Mouse (Mus musculus) embryonic facial prominence, embryonic 12.5 days (tissue): ENCODE measurements around the gene Nup133. TPM values are rescaled to one million over a fixed set of nuclear protein-coding genes. Genes with fewer than 3 reads are reported as not detected.

Experiments
- ATAC-seq: fragments of 200-750 bp; cut with Nextera tagmentation; 2 replicates; pipeline ENCODE4 v1.8.0; 2017; ENCODE audit not compliant: insufficient number of reproducible peaks, insufficient read depth, low FRiP score, low TSS enrichment
- H3K27ac ChIP-seq: fragments of 300-500 bp; sonication (generic); 2 replicates; pipeline ENCODE4 v1.5.1; 2016; ENCODE audit warnings: mild to moderate bottlenecking
- H3K27me3 ChIP-seq: fragments of 300-500 bp; sonication (generic); 2 replicates; pipeline ENCODE4 v1.6.1; 2016; ENCODE audit warnings: mild to moderate bottlenecking, moderate library complexity
- H3K36me3 ChIP-seq: fragments of 300-500 bp; sonication (generic); 2 replicates; pipeline ENCODE4 v1.6.1; 2016; ENCODE audit warnings: mild to moderate bottlenecking
- H3K4me1 ChIP-seq: fragments of 300-500 bp; sonication (generic); 2 replicates; pipeline ENCODE4 v1.6.1; 2016
- H3K4me2 ChIP-seq: fragments of 300-500 bp; sonication (generic); replicated peaks from 2 replicates; pipeline ENCODE4 v1.6.1; 2016; ENCODE audit warnings: mild to moderate bottlenecking, moderate library complexity
- H3K4me3 ChIP-seq: fragments of 300-500 bp; sonication (generic); 2 replicates; pipeline ENCODE4 v1.5.1; 2016; ENCODE audit warnings: mild to moderate bottlenecking
- H3K9ac ChIP-seq: fragments of 300-500 bp; sonication (generic); 2 replicates; pipeline ENCODE4 v1.6.1; 2016; ENCODE audit warnings: mild to moderate bottlenecking, moderate library complexity
- H3K9me3 ChIP-seq: fragments of 300-500 bp; sonication (generic); 2 replicates; pipeline ENCODE4 v1.6.1; 2016; ENCODE audit warnings: mild to moderate bottlenecking, moderate library complexity
- WGBS: fragments of 180-500 bp; shearing (Covaris S2); methylation state at CpG from one replicate; pipeline ENCODE4 v1.1.7; 2016; 5-methylcytosine and 5-hydroxymethylcytosine counted together
- polyA plus RNA-seq: library from polyadenylated mRNA; unstranded; fragments of >200 nt; fragmentation: Nextera tagmentation; extraction: Ambion mirVana; gene quantifications from 2 replicates; pipeline ENCODE4 v1.2.1, GENCODE M21; 2016

Nup133 gene
- polyA plus RNA-seq, 1 experiment from 2014 or later: 52.0 TPM

DNA sequence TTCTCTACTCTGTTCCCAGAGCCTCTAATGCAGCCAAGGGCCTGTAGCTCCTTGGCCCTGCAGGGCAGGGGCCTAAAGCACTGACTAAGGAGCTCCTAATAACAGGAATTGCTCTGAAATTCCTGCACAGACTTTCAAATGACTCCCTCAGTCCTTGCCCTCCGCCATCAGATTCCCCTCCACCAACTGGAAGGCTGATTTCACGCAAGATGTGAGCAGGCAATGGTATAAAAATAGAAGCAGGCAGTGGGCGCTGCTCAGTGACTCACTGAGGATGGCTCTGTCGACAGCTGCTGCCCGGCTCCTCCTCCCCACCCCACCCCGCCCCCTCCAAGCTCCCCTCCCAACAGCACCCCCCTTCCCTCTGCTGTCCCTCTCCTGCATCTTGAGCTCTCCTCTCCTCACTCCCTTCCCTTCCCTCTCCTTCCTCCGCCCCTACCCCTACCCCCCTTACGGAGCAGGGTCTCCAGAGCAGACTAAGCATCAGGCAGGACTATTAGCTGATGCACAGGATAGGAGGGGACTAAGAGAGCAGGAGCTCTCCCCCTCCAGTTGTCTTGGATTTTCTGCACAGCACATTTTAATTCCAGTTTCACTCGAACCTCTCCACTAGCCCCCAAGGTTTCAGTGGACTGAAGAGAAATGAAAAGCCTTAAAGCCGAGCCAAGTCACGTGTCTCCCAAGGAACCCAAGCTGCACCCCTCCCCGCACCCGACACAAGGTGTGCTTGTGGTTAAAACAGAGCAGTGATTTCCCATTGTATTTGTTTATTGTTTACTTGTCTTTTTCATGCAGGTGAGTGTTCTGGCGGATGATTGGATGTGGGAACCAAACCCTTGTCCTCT, 64.1 kb downstream of the Nup133 start:
- Histone ChIP-seq H3K4me1 (peaks cover 13% of the 10 kb centered on the region), H3K9ac (no peak overlapping the region), H3K36me3 (no peaks in the 10 kb centered on the region), H3K4me2 (peak overlapping the region; percentile 30), H3K9me3 (no peaks in the 10 kb centered on the region), H3K27ac (no peak overlapping the region), H3K27me3 (peaks cover 10% of the 10 kb centered on the region), H3K4me3 (no peak overlapping the region)
- peak; percentile 73 for ATAC-seq
- 5% methylated on average over 13 of the region's 14 CpGs for WGBS

DNA sequence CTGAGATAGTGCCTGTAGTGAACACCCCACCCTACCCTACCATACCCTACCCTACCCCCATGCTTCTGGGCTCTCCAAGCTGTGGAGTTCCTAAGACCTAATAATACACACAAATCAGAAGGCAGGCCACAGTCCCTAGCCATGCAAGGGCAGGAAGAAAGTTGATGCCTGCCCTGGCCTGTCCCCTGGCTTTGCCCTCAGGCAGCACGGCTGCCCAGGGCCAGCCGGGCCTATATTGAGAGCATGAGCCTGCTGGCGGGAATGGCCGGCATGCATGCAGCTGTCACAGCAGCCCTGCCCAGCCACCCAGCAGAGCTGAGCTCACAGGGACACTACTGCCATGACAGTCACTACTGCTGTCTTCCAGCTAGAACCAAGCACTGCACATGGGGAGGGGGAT, 66.0 kb downstream of the Nup133 start:
- no peaks in the 10 kb centered on the region for H3K9me3 ChIP-seq
- WGBS: 69% methylated on average over 4 of the region's 4 CpGs
- no peak for ATAC-seq

GRCm38 (mm10) chr8:123882412-123882811, 66.7 kb downstream of the Nup133 start:
- Histone ChIP-seq H3K4me1 (peaks cover 13% of the 10 kb centered on the region), H3K36me3 (no peaks in the 10 kb centered on the region), H3K4me3 (no peak overlapping the region), H3K27ac (no peak overlapping the region), H3K27me3 (peaks cover 7% of the 10 kb centered on the region; the same call in 1 of the 2 replicates), H3K9ac (no peak overlapping the region), H3K4me2 (no peak overlapping the region), H3K9me3 (no peaks in the 10 kb centered on the region)
- no peak for ATAC-seq
- WGBS: 71% methylated on average over 2 of the region's 2 CpGs

More for the DNA sequence above, 66.0 kb downstream of the Nup133 start:
- Histone ChIP-seq H3K27ac (no peak overlapping the region), H3K4me3 (no peak overlapping the region), H3K27me3 (peaks cover 7% of the 10 kb centered on the region; the same call in 1 of the 2 replicates), H3K4me1 (peaks cover 13% of the 10 kb centered on the region), H3K36me3 (no peaks in the 10 kb centered on the region), H3K9ac (no peak overlapping the region), H3K4me2 (no peak overlapping the region)

DNA sequence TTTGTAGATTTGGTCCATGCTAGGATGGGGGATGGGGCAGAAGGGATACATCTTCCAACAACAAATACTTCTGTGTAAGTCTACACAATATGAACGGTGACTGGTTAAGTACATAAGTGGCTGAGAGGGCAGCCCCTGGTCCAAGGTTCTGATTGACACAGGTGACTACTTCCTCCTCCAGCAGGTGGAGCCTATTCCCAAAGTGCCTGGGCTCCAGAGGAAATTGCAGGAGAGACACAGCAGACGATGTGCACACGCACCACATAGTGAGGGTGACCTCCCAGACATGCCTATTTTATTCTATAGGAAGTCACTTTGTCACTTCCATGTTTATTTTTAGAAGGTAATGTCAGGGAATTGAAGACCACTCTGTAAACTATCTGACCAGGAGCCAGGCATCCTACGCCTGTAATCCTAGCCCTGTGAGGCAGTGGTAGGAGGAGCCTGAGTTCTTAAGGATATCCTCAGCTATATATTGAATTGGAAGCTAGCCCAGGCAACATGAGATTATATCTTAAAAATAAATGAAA, 68.2 kb downstream of the Nup133 start:
- no peak overlapping the region for H3K4me2 ChIP-seq
- peaks cover 13% of the 10 kb centered on the region for H3K4me1 ChIP-seq
- no peak overlapping the region for H3K9ac ChIP-seq
- 45% methylated on average over 4 of the region's 4 CpGs for WGBS
- no peak overlapping the region for H3K27ac ChIP-seq
- no peak overlapping the region for H3K4me3 ChIP-seq
- H3K9me3 ChIP-seq: no peaks in the 10 kb centered on the region
- ATAC-seq: no peak
- no peaks in the 10 kb centered on the region for H3K36me3 ChIP-seq
- peaks cover 7% of the 10 kb centered on the region; the same call in 1 of the 2 replicates for H3K27me3 ChIP-seq

DNA sequence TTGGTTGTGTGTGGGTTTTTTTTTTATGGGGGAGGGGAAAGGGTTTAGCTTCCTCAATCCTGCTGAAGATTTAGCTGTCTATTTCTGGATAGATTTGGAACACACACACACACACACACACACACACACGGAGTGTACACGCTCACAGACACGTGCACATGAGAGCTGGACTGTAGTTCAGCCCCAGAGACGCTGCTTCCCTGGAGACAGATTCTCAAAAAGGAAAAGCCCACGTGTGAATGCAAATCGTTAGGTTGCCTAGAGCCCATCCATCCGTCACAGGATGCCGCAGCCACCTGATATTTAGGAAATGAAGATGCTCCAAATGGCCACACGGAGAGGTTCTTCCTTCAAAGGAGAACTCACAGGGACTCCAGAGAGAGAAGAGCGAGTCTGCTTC, 68.8 kb downstream of the Nup133 start:
- WGBS: 67% methylated on average over 10 of the region's 10 CpGs
- Histone ChIP-seq H3K4me2 (no peak overlapping the region), H3K4me3 (no peak overlapping the region), H3K4me1 (peaks cover 13% of the 10 kb centered on the region), H3K27ac (no peak overlapping the region), H3K36me3 (no peaks in the 10 kb centered on the region), H3K9me3 (no peaks in the 10 kb centered on the region), H3K27me3 (peaks cover 7% of the 10 kb centered on the region; the same call in 1 of the 2 replicates), H3K9ac (no peak overlapping the region)
- ATAC-seq: no peak

DNA sequence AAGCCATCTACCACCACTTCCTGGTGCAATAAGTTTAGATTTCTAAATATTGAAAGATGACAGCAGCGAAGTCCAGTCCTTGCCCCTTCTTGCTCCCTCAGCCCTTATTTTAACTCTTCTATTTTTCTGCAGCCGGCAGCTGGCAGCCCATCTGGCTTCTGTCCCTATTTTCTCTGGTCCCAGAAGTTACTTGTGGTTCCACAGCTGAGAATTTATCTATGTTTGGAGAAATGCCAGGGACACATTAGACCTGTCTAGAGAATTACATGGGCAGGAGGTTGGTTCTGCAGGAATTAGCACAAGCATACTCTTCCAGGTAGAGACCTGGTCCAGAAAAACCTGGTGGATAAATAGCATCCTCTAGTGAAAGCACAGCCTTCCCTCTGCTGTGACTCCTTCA, 71.2 kb downstream of the Nup133 start:
- ATAC-seq: no peak
- Histone ChIP-seq H3K27me3 (no peaks in the 10 kb centered on the region), H3K4me1 (no peaks in the 10 kb centered on the region), H3K9me3 (no peaks in the 10 kb centered on the region), H3K36me3 (no peaks in the 10 kb centered on the region), H3K4me3 (no peak overlapping the region), H3K9ac (no peak overlapping the region), H3K4me2 (no peak overlapping the region), H3K27ac (no peak overlapping the region)
- WGBS: 62% methylated on average over 2 of the region's 2 CpGs

DNA sequence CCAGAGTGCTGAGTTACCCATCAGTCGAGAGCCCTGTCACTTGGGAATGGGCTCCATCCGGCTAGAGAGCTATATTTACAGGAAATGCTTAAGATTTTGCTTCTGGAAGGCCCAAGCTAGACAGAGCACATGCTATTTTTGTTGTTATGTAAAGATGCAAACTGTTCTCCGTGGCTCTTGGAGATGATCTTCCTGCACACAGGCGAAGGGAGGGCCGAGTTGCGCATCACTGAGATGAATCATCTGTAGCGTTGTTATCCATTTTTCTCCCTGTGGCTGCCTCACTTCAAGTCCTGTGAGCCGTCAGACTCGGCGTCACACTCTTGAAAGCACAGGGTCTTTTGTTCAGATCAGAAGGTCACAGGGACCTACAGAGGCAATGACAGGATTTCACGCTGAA, 74.7 kb downstream of the Nup133 start:
- ATAC-seq: no peak
- no peak overlapping the region for H3K4me2 ChIP-seq
- no peaks in the 10 kb centered on the region for H3K27me3 ChIP-seq
- H3K27ac ChIP-seq: no peak overlapping the region
- H3K9me3 ChIP-seq: no peaks in the 10 kb centered on the region
- H3K36me3 ChIP-seq: no peaks in the 10 kb centered on the region
- 82% methylated on average over 11 of the region's 11 CpGs for WGBS
- H3K9ac ChIP-seq: no peak overlapping the region
- no peak overlapping the region for H3K4me3 ChIP-seq
- H3K4me1 ChIP-seq: no peaks in the 10 kb centered on the region

DNA sequence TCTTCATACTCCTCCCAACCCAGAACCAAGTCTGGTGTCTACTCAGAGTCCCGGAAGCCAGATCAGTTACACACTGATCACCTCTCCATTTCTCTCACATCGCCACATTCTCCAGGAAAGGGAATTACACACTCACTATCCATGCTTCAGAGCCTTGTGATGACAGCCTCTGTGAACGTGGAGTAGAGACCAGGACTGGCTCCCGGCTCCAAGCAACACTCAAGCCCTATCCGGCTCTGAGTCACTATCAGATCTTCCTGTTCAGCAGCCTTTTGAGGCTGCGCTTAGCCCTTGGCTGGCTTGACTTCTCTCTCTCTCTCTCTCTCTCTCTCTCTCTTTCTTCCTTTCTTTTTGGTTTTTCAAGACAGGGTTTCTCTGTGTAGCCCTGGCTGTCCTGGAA, 75.7 kb downstream of the Nup133 start:
- no peaks in the 10 kb centered on the region for H3K27me3 ChIP-seq
- H3K4me1 ChIP-seq: no peaks in the 10 kb centered on the region
- H3K27ac ChIP-seq: no peak overlapping the region
- no peak for ATAC-seq
- H3K4me2 ChIP-seq: no peak overlapping the region
- no peaks in the 10 kb centered on the region for H3K36me3 ChIP-seq
- no peaks in the 10 kb centered on the region for H3K9me3 ChIP-seq
- no peak overlapping the region for H3K4me3 ChIP-seq
- WGBS: 72% methylated on average over 6 of the region's 6 CpGs
- H3K9ac ChIP-seq: no peak overlapping the region

DNA sequence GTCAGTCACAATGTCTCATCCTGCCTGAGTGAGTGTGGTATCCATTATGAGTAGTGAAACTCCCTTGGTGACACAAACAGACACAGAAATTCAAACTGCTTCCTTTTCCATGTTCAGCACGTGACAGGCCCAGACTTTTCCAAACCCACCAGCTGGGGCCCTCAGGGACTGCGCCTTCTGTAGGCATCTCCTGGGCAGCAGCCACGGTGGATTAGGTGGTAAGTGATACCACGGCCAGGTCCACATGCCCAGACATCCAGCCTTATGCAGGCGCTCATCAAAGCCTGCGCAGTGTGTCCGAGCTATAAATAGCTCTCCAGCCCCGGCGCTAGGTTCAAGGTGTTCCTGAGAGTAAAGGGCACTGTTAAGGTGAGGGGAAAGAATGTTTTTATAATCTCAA, 77.0 kb downstream of the Nup133 start:
- no peaks in the 10 kb centered on the region for H3K4me1 ChIP-seq
- ATAC-seq: no peak
- no peak overlapping the region for H3K4me3 ChIP-seq
- no peak overlapping the region for H3K4me2 ChIP-seq
- H3K36me3 ChIP-seq: no peaks in the 10 kb centered on the region
- H3K27ac ChIP-seq: no peak overlapping the region
- WGBS: 58% methylated on average over 9 of the region's 9 CpGs
- H3K27me3 ChIP-seq: no peaks in the 10 kb centered on the region
- no peak overlapping the region for H3K9ac ChIP-seq
- no peaks in the 10 kb centered on the region for H3K9me3 ChIP-seq

- Histone ChIP-seq H3K27ac (no peak overlapping the region), H3K9ac (no peak overlapping the region), H3K4me3 (no peak overlapping the region), H3K4me1 (no peaks in the 10 kb centered on the region), H3K36me3 (no peaks in the 10 kb centered on the region), H3K27me3 (peaks cover 7% of the 10 kb centered on the region), H3K9me3 (no peaks in the 10 kb centered on the region), H3K4me2 (no peak overlapping the region)
- ATAC-seq: no peak
- 14% methylated on average over 5 of the region's 5 CpGs for WGBS
These were observed 82.1 kb downstream of the Nup133 start for GRCm38 (mm10) chr8:123866971-123867370.

DNA sequence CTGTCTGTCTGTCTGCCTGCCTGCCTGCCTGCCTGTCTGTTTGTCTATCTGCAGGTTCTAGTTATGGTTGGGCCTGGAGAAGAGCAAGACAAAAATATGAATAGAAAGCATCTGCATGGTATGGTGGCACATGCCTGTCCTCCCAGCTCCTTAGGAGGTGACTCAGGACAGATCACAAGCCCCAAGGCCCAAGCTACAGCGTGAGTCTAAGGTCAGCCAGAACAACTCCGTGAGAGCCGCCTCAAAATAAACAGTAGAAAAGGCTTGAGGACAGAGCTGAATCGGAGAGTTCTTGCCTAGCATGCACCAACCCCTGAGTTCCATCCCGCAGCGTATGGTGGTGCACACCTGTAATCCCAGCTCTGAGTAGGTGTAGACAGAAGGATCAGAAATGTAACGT, 83.3 kb downstream of the Nup133 start:
- peaks cover 12% of the 10 kb centered on the region for H3K27me3 ChIP-seq
- H3K4me1 ChIP-seq: no peaks in the 10 kb centered on the region
- no peak overlapping the region for H3K27ac ChIP-seq
- H3K36me3 ChIP-seq: no peaks in the 10 kb centered on the region
- 80% methylated on average over 7 of the region's 7 CpGs for WGBS
- no peak overlapping the region for H3K4me2 ChIP-seq
- no peak for ATAC-seq
- H3K4me3 ChIP-seq: no peak overlapping the region
- no peaks in the 10 kb centered on the region for H3K9me3 ChIP-seq
- no peak overlapping the region for H3K9ac ChIP-seq

GRCm38 (mm10) chr8:123860386-123860785, 88.7 kb downstream of the Nup133 start:
- peaks cover 9% of the 10 kb centered on the region; the same call in 1 of the 2 replicates for H3K4me1 ChIP-seq
- H3K9me3 ChIP-seq: no peaks in the 10 kb centered on the region
- no peak overlapping the region for H3K9ac ChIP-seq
- peak overlapping the region; percentile 95; the same call in 1 of the 2 replicates for H3K4me3 ChIP-seq
- ATAC-seq: no peak
- peak overlapping the region; percentile 93 for H3K4me2 ChIP-seq
- 70% methylated on average over 4 of the region's 4 CpGs for WGBS
- H3K36me3 ChIP-seq: no peaks in the 10 kb centered on the region
- H3K27ac ChIP-seq: no peak overlapping the region
- peaks cover 12% of the 10 kb centered on the region for H3K27me3 ChIP-seq
